Mouse (Mus musculus) CD4-positive, CD25-positive, alpha-beta regulatory T cell, adult 4 months (primary cell): ENCODE results near the gene Alpl. TPM values are rescaled to one million over a fixed set of nuclear protein-coding genes. Genes with fewer than 3 reads are reported as not detected.

Experiments
- ATAC-seq: one replicate; pipeline ENCODE4 v1.8.0; 2017
- polyA plus RNA-seq, 2 experiments: library from polyadenylated mRNA; unstranded; fragments of 100-300 nt; shearing (Covaris generic); gene quantifications; one replicate each; pipeline ENCODE4 v1.2.1; 2017

Alpl gene
- polyA plus RNA-seq, 2 experiments from 2014 or later = 1.5 to 2.8 TPM

- peak; percentile 37 for ATAC-seq
Observed at GRCm38 (mm10) chr4:137707216-137707990, 88.8 kb downstream of the Alpl start.

- ATAC-seq = no peak
Observed at GRCm38 (mm10) chr4:137706510-137706909, 89.7 kb downstream of the Alpl start.

- no peak for ATAC-seq
Observed at GRCm38 (mm10) chr4:137705379-137705778, 90.8 kb downstream of the Alpl start.

GRCm38 (mm10) chr4:137704561-137704960 lies 91.6 kb downstream of the Alpl start:
- no peak for ATAC-seq

- ATAC-seq = no peak
Observed at GRCm38 (mm10) chr4:137703077-137703476, 93.1 kb downstream of the Alpl start.

GRCm38 (mm10) chr4:137700960-137701359 lies 95.2 kb downstream of the Alpl start:
- no peak for ATAC-seq

GRCm38 (mm10) chr4:137699264-137700211 lies 96.6 kb downstream of the Alpl start:
- no peak for ATAC-seq

- ATAC-seq = no peak
Observed at GRCm38 (mm10) chr4:137698076-137698985, 97.9 kb downstream of the Alpl start.

- ATAC-seq = no peak
Observed at GRCm38 (mm10) chr4:137697156-137697885, 98.9 kb downstream of the Alpl start.

- no peak for ATAC-seq
Observed at GRCm38 (mm10) chr4:137695900-137696299, 100.3 kb downstream of the Alpl start.

- no peak for ATAC-seq
Observed at GRCm38 (mm10) chr4:137695300-137695699, 100.9 kb downstream of the Alpl start.

GRCm38 (mm10) chr4:137692107-137692902 lies 103.9 kb downstream of the Alpl start:
- no peak for ATAC-seq

Other genes starting within 250 kb of the Alpl start
- gene Ldlrad2, start 221.8 kb downstream of the Alpl start, polyA plus RNA-seq = not detected
- 10 to 100 TPM; 41.9 to 62.2 TPM for gene Usp48, start 202.6 kb downstream of the Alpl start, polyA plus RNA-seq
- gene Rap1gap, start 131.7 kb downstream of the Alpl start, polyA plus RNA-seq = 1 to 10 TPM in 1 of 2 experiments, not detected in 1; 1.4 TPM
- 10 to 100 TPM; 15.9 to 23.4 TPM for gene Ece1, start 65.9 kb upstream of the Alpl start, polyA plus RNA-seq
- gene Eif4g3, start 196.6 kb upstream of the Alpl start, polyA plus RNA-seq = 10 to 100 TPM; 42.5 to 49.0 TPM